ENCODE assay signal across 15 mouse cellular contexts in genomic region chr6:144472089-144472900, GRCm38 (mm10).
DNase-seq lines count a peak whose midpoint lies in the region; ATAC-seq and TF ChIP-seq lines count a peak whose summit lies in the region.
"Had no signal": no experiment of that assay in that cellular context is flagged by ENCODE, and none has a peak within 500 bp of the region (broad histone marks: within the 10 kb centered on the region; RNA-seq: fewer than 3 reads in every experiment).

No protein-coding gene starts in this region.

- peak; percentile 14 for DNase-seq in lung, postnatal 0 days (ENCODE audit: low spot score)
- no peak for DNase-seq in lung, adult 2 months
- DNase-seq in retina, embryonic 14.5 days (ENCODE audit: low spot score) = peak; percentile 26
- DNase-seq in thymus, adult 2 months = no peak
- DNase-seq: cerebellum, adult 9-10 months; gastrocnemius, postnatal 14 days; thymus, adult 18-20 months had no signal

- H3K27ac ChIP-seq in hindbrain, embryonic 12.5 days = no peak overlapping the region
- H3K27ac ChIP-seq in hindbrain, embryonic 13.5 days = no peak overlapping the region
- H3K27ac ChIP-seq in lung, postnatal 0 days (ENCODE audit: low read length) = no peak overlapping the region
- H3K27ac ChIP-seq in hindbrain, embryonic 16.5 days (ENCODE audit: low read depth, low read length) = no peak overlapping the region
- no peak overlapping the region for H3K27ac ChIP-seq in thymus, adult 2 months (ENCODE audit: control insufficient read depth, insufficient read depth, low read length)
- H3K27ac ChIP-seq: embryonic facial prominence, embryonic 10.5 days; heart, embryonic 13.5 days; limb, embryonic 12.5 days; midbrain, embryonic 10.5 days had no signal

- no peak for TF ChIP-seq CTCF in lung, postnatal 0 days (IDR thresholded peaks at IDR 0.05)
- TF ChIP-seq CTCF in lung, adult 2 months (IDR thresholded peaks at IDR 0.05; ENCODE audit: insufficient read depth, low read length) = no peak
- TF ChIP-seq CTCF in thymus, adult 2 months (IDR thresholded peaks at IDR 0.05; ENCODE audit: borderline replicate concordance, control insufficient read depth, extremely low read depth, insufficient read depth, low read length, poor library complexity) = no peak

- H3K4me2 ChIP-seq in hindbrain, embryonic 12.5 days (replicated peaks) = no peak overlapping the region
- H3K4me2 ChIP-seq in hindbrain, embryonic 13.5 days = no peak overlapping the region
- H3K4me2 ChIP-seq in lung, postnatal 0 days (replicated peaks; ENCODE audit: low read depth, low read length) = no peak overlapping the region
- H3K4me2 ChIP-seq in hindbrain, embryonic 16.5 days (ENCODE audit: low read length) = no peak overlapping the region
- H3K4me2 ChIP-seq: heart, embryonic 13.5 days; limb, embryonic 12.5 days had no signal

- TF ChIP-seq EP300 in lung, postnatal 0 days (IDR thresholded peaks at IDR 0.05) = no peak

- no peaks in the 10 kb centered on the region for H3K27me3 ChIP-seq in hindbrain, embryonic 12.5 days
- no peaks in the 10 kb centered on the region for H3K27me3 ChIP-seq in hindbrain, embryonic 13.5 days
- no peaks in the 10 kb centered on the region for H3K27me3 ChIP-seq in lung, postnatal 0 days (replicated peaks; ENCODE audit: insufficient read depth, low read length)
- no peaks in the 10 kb centered on the region for H3K27me3 ChIP-seq in hindbrain, embryonic 16.5 days (replicated peaks; ENCODE audit: control insufficient read depth, insufficient read depth, low read length)
- H3K27me3 ChIP-seq in thymus, adult 2 months (ENCODE audit: control insufficient read depth, insufficient read depth, low read length) = no peaks in the 10 kb centered on the region
- H3K27me3 ChIP-seq: heart, embryonic 13.5 days; limb, embryonic 12.5 days had no signal

- TF ChIP-seq POLR2A in lung, adult 2 months (IDR thresholded peaks at IDR 0.05; ENCODE audit: borderline replicate concordance, extremely low read depth, low read depth, low read length) = no peak
- no peak for TF ChIP-seq POLR2A in thymus, adult 2 months (IDR thresholded peaks at IDR 0.05; ENCODE audit: control insufficient read depth, extremely low read depth, insufficient read depth, low read length, poor library complexity)

- H3K9me3 ChIP-seq in hindbrain, embryonic 12.5 days (replicated peaks) = no peaks in the 10 kb centered on the region
- H3K9me3 ChIP-seq in hindbrain, embryonic 13.5 days = 0 out of 2 replicates have a peak, but pooled peaks cover 4% of the 10 kb centered on the region
- no peaks in the 10 kb centered on the region for H3K9me3 ChIP-seq in lung, postnatal 0 days (ENCODE audit: low read length)
- no peaks in the 10 kb centered on the region for H3K9me3 ChIP-seq in hindbrain, embryonic 16.5 days (ENCODE audit: control insufficient read depth, low read length)
- H3K9me3 ChIP-seq: embryonic facial prominence, embryonic 10.5 days; heart, embryonic 13.5 days; limb, embryonic 12.5 days; midbrain, embryonic 10.5 days had no signal

- 71% methylated on average over 14 of the region's 14 CpGs for WGBS in hindbrain, embryonic 12.5 days
- WGBS in hindbrain, embryonic 13.5 days = 74% methylated on average over 14 of the region's 14 CpGs
- WGBS in lung, postnatal 0 days = 52% methylated on average over 14 of the region's 14 CpGs
- WGBS in lung, adult 2 months = 43% methylated on average over 14 of the region's 14 CpGs
- 58% methylated on average over 14 of the region's 14 CpGs for WGBS in hindbrain, embryonic 16.5 days
- 87% methylated on average over 14 of the region's 14 CpGs for WGBS in thymus, adult 2 months

- no peak overlapping the region for H3K9ac ChIP-seq in hindbrain, embryonic 12.5 days
- no peak overlapping the region for H3K9ac ChIP-seq in hindbrain, embryonic 13.5 days
- H3K9ac ChIP-seq in lung, postnatal 0 days (replicated peaks; ENCODE audit: low read depth) = no peak overlapping the region
- no peak overlapping the region for H3K9ac ChIP-seq in hindbrain, embryonic 16.5 days (ENCODE audit: low read depth, low read length)
- H3K9ac ChIP-seq: heart, embryonic 13.5 days; limb, embryonic 12.5 days had no signal

- no peaks in the 10 kb centered on the region for H3K36me3 ChIP-seq in hindbrain, embryonic 12.5 days
- H3K36me3 ChIP-seq in hindbrain, embryonic 13.5 days = no peaks in the 10 kb centered on the region
- no peaks in the 10 kb centered on the region for H3K36me3 ChIP-seq in lung, postnatal 0 days (ENCODE audit: insufficient read depth, low read length)
- no peaks in the 10 kb centered on the region for H3K36me3 ChIP-seq in hindbrain, embryonic 16.5 days (ENCODE audit: control insufficient read depth, insufficient read depth, low read length)
- H3K36me3 ChIP-seq in thymus, adult 2 months (ENCODE audit: control insufficient read depth, insufficient read depth, low read length) = no peaks in the 10 kb centered on the region
- H3K36me3 ChIP-seq: embryonic facial prominence, embryonic 10.5 days; heart, embryonic 13.5 days; limb, embryonic 12.5 days; midbrain, embryonic 10.5 days had no signal

- H3K4me1 ChIP-seq in hindbrain, embryonic 12.5 days = no peaks in the 10 kb centered on the region
- no peaks in the 10 kb centered on the region; the same call in 1 of the 2 replicates for H3K4me1 ChIP-seq in hindbrain, embryonic 13.5 days (replicated peaks)
- no peaks in the 10 kb centered on the region for H3K4me1 ChIP-seq in lung, postnatal 0 days (ENCODE audit: insufficient read depth, low read depth, low read length)
- peaks cover 4% of the 10 kb centered on the region; the same call in 1 of the 2 replicates for H3K4me1 ChIP-seq in lung, adult 2 months (ENCODE audit: control insufficient read depth, insufficient read depth, low read length)
- peaks cover under 1% of the 10 kb centered on the region; the same call in 1 of the 2 replicates for H3K4me1 ChIP-seq in hindbrain, embryonic 16.5 days (ENCODE audit: control insufficient read depth, insufficient read depth, low read depth, low read length)
- no peaks in the 10 kb centered on the region for H3K4me1 ChIP-seq in thymus, adult 2 months (replicated peaks; ENCODE audit: control insufficient read depth, insufficient read depth, low read length)
- H3K4me1 ChIP-seq: embryonic facial prominence, embryonic 10.5 days; heart, embryonic 13.5 days; limb, embryonic 12.5 days had no signal

- 0 out of 2 replicates have a peak, but pooled peaks have one; percentile 40 for ATAC-seq in hindbrain, embryonic 12.5 days (ENCODE audit: low FRiP score)
- no peak for ATAC-seq in hindbrain, embryonic 13.5 days (ENCODE audit: low FRiP score)
- ATAC-seq in lung, postnatal 0 days = peak; percentile 47
- 0 out of 2 replicates have a peak, but pooled peaks have one; percentile 27 for ATAC-seq in hindbrain, embryonic 16.5 days
- ATAC-seq: activated CD4-positive, CD25-positive, alpha-beta regulatory T cell, adult 4 months had no signal

- H3K4me3 ChIP-seq in hindbrain, embryonic 12.5 days = no peak overlapping the region
- H3K4me3 ChIP-seq in hindbrain, embryonic 13.5 days = no peak overlapping the region
- no peak overlapping the region for H3K4me3 ChIP-seq in lung, postnatal 0 days (ENCODE audit: low read depth, low read length)
- H3K4me3 ChIP-seq in lung, adult 2 months (replicated peaks; ENCODE audit: extremely low read depth, low read depth, low read length) = no peak overlapping the region
- no peak overlapping the region for H3K4me3 ChIP-seq in hindbrain, embryonic 16.5 days (ENCODE audit: low read length)
- H3K4me3 ChIP-seq in thymus, adult 2 months (ENCODE audit: control insufficient read depth, insufficient read depth, low read length) = no peak overlapping the region
- H3K4me3 ChIP-seq: embryonic facial prominence, embryonic 10.5 days; heart, embryonic 13.5 days; limb, embryonic 12.5 days; midbrain, embryonic 10.5 days had no signal

Comparison
In these comparisons a context has a peak if more than half of its experiments do, and no peak if none do; other contexts are left out.
1. DNase-seq: peak in lung, postnatal 0 days (single experiment) and retina, embryonic 14.5 days (single experiment); none in lung, adult 2 months (single experiment) and thymus, adult 2 months (single experiment).